Mouse (Mus musculus) WW6 (cell line): ENCODE results near the gene Nup107.
"Not testable (repeated sequence)": the region's sequence is repeated elsewhere in the genome, so short reads cannot be mapped to it uniquely, and the experiment has no call there.

Experiments
- DNase-seq: peaks from one replicate; pipeline ENCODE4 v3.0.0-alpha.2; 2013; ENCODE audit warnings: low read depth, low spot score

Gene Nup107

GRCm38 (mm10) chr10:117765116-117765894 lies 27.2 kb downstream of the Nup107 start:
- DNase-seq, result no peak

- no peak for DNase-seq
Observed at GRCm38 (mm10) chr10:117764598-117764997, 27.9 kb downstream of the Nup107 start.

GRCm38 (mm10) chr10:117763588-117764190 lies 28.8 kb downstream of the Nup107 start:
- no peak for DNase-seq

- DNase-seq, result no peak
Observed at GRCm38 (mm10) chr10:117762966-117763365, 29.5 kb downstream of the Nup107 start.

- no peak for DNase-seq
Observed at GRCm38 (mm10) chr10:117762281-117762830, 30.1 kb downstream of the Nup107 start.

- DNase-seq, result no peak
Observed at GRCm38 (mm10) chr10:117761551-117761950, 31.0 kb downstream of the Nup107 start.

GRCm38 (mm10) chr10:117760831-117761335 lies 31.6 kb downstream of the Nup107 start:
- DNase-seq, result no peak

GRCm38 (mm10) chr10:117759844-117760630 lies 32.5 kb downstream of the Nup107 start:
- DNase-seq, result no peak

- no peak for DNase-seq
Observed at GRCm38 (mm10) chr10:117758749-117759727, 33.5 kb downstream of the Nup107 start.

GRCm38 (mm10) chr10:117758344-117758743 lies 34.2 kb downstream of the Nup107 start:
- not testable (repeated sequence) for DNase-seq

- no peak for DNase-seq
Observed at GRCm38 (mm10) chr10:117757796-117758342, 34.6 kb downstream of the Nup107 start.

GRCm38 (mm10) chr10:117757259-117757658 lies 35.2 kb downstream of the Nup107 start:
- no peak for DNase-seq

GRCm38 (mm10) chr10:117756784-117757183 lies 35.7 kb downstream of the Nup107 start:
- DNase-seq, result no peak

GRCm38 (mm10) chr10:117755799-117756467 lies 36.6 kb downstream of the Nup107 start:
- no peak for DNase-seq

- no peak for DNase-seq
Observed at GRCm38 (mm10) chr10:117755086-117755798, 37.3 kb downstream of the Nup107 start.

GRCm38 (mm10) chr10:117754609-117754940 lies 37.9 kb downstream of the Nup107 start:
- DNase-seq, result no peak

GRCm38 (mm10) chr10:117753711-117754608 lies 38.5 kb downstream of the Nup107 start:
- DNase-seq, result no peak
